In the genomic region with DNA sequence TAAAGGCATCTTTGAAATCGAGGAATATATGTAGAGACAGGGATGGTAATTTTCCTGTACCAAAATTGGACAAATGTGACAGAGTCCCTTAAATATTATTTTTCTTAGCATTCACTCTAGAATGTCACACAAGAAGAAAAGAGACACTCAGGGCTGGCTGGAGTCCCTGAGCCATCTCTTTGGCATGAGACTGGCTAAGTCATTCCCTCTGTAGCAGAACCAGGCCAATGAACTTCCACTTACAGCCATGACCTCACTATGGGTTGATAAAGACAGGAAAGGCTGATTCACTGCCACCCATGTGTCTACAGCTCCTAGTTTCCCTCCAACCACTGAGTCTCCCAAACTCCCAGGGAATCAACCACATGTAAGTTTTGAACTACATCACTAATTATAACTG, we compare ENCODE assay signal across 14 mouse cellular contexts.
A peak's percentile ranks its signal among the peaks of the same experiment; 100 is the strongest.
DNase-seq lines count a peak whose midpoint lies in the region.
"Had no signal": no experiment of that assay in that cellular context is flagged by ENCODE, and none has a peak within 500 bp of the region (broad histone marks: within the 10 kb centered on the region; RNA-seq: fewer than 3 reads in every experiment).

No protein-coding gene starts in this region.

- peak; percentile 4 to 7 for DNase-seq in heart, postnatal 10 days
- DNase-seq in heart, adult 18-20 months: no peak
- DNase-seq in adrenal gland, adult 8-10 months: peak; percentile 25
- peak; percentile 24 for DNase-seq in adrenal gland, postnatal 14 days
- DNase-seq in left cerebral cortex, postnatal 4 days: no peak
- DNase-seq in left cerebral cortex, postnatal 25 days (ENCODE audit: low spot score in 2 of 2): no peak
- DNase-seq: cerebellum, adult 11-12 months; cerebellum, adult 8-10 months; cerebellum, postnatal 10 days; cerebellum, postnatal 36 days; embryo, embryonic 11 days; gastrocnemius, postnatal 36 days; heart, postnatal 36 days; kidney, adult 11 months had no signal

- intact Hi-C loops in heart, postnatal 10 days (cut with DNase I): no loop called here
- intact Hi-C loops in left cerebral cortex, postnatal 4 days (cut with DNase I): no loop called here
- intact Hi-C loops in left cerebral cortex, postnatal 25 days (cut with DNase I): no loop called here

Comparison
In these comparisons a context has a peak if more than half of its experiments do, and no peak if none do; other contexts are left out.
1. DNase-seq: peak in heart, postnatal 10 days (2 of 2), adrenal gland, adult 8-10 months (single experiment) and adrenal gland, postnatal 14 days (single experiment); none in heart, adult 18-20 months (0 of 2), left cerebral cortex, postnatal 4 days (single experiment) and left cerebral cortex, postnatal 25 days (0 of 2).